Mouse (Mus musculus) left cerebral cortex, postnatal 10 days (tissue): ENCODE data around the gene Gm28051. TPM values are rescaled to one million over a fixed set of nuclear protein-coding genes. Genes with fewer than 3 reads are reported as not detected.

ENCODE experiments used
- DNase-seq, 2 experiments: peaks; one replicate each; pipeline ENCODE4 v3.0.0; 2021 to 2022; ENCODE audit warnings: low spot score in 2 of 2, mixed read lengths in 1 of 2; ENCODE audit errors: extremely low spot score in 1 of 2
- intact Hi-C: fragments of 180-260 bp; cut with DNase I; formaldehyde crosslinking; loops from one replicate; pipeline ENCODE4 v1.15.1; 2025
- microRNA-seq: library from miRNA; unstranded; fragments of <30 nt; microRNA quantifications from one replicate; pipeline ENCODE4 v1.2.0, GENCODE M21; 2022
- total RNA-seq, 2 experiments: library from RNA; stranded (reverse); gene quantifications; 2 replicates each; pipeline ENCODE4 v1.2.3; 2021

Gm28051 gene
- total RNA-seq, 2 experiments from 2014 or later: not detected

DNA sequence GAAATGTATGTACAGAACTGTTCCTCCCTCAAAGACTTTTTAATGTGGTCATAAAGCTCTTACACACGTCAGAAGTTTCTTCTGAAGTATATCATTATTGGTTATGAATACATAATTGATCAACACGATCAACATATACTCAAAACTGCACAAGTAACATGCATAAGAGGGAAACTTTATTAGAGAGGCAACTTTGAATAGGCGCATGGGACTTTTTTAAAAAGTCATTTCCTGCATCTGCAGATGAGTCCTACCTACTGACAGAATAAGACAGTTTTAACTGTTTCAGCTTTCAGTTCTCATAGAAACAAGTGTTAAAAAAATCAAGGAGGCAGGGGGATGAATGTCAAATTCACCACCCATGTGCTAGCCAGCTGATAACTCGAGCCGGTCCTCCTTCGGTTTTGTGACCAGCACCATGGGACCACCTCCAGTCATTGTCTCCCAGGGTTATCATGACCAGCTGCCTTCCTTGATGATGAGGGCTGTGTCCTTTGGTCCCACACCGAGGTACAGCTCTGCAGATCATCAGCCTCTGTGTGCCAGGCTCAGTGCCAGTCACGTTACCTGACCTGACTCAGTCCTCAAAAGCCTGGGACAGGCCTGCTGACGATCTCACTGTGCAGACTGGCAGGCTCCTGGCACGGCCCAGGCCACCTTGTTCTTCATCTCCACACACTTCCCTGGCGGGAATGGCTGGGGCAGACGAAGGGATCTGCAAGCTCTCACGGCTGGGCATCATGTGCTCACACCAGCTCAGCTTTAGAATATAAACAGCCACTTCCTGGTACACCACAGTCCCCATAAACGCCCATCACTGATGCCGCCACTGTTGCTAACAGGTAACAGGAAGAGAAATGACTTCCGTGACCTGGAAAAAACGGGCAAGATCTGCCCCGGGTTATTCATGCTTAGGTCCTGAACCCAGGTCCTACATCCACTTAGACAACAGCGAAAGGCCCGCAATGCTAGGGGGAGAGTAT, 84.4 kb downstream of the Gm28051 start:
- intact Hi-C loops: no loop called here

DNA sequence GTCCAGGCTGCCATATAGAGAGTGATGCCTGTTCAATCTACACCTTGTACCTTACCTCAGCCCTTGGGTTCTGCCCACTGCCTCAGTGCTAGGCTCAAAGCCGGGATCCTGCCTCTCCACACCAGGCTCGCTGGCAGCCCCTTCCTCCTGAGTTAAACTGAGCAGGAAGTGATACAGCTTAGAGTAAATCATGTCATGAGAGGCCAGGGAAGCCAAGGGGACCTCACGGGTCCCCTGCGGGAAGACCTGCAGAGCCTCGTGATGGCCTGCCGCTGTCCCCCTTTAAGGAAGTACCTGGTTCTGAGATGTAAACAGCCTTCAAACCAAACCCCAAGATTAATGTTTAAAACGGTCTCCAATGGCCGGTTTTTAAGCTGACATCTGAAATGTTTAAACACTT, 85.4 kb downstream of the Gm28051 start:
- intact Hi-C loops: no loop called here
- DNase-seq: no peak

More for the DNA sequence above, 84.4 kb downstream of the Gm28051 start:
- no peak for DNase-seq

- intact Hi-C loops: no loop called here
- no peak for DNase-seq
Observed at GRCm38 (mm10) chr12:102670848-102671247, 86.7 kb downstream of the Gm28051 start.

Small RNAs within 50 kb of the gene (microRNA-seq; reads per million reads assigned to microRNA genes)
- 3.2 reads per million, percentile 4 among the genes with 10 or more reads in this experiment for gene Mir1936

Other genes starting within 250 kb of the Gm28051 start
- 100 to 1,000 TPM; 187 to 195 TPM for gene Chga, start 202.8 kb downstream of the Gm28051 start, total RNA-seq
- 10 to 100 TPM; 90.5 to 90.8 TPM for gene Itpk1, start 52.8 kb downstream of the Gm28051 start, total RNA-seq
- gene Moap1, start 14.1 kb downstream of the Gm28051 start, total RNA-seq: 10 to 100 TPM; 37.5 to 41.0 TPM
- 1 to 10 TPM; 5.4 to 6.1 TPM for gene Tmem251, start 14.0 kb downstream of the Gm28051 start, total RNA-seq
- 10 to 100 TPM; 10.9 to 15.4 TPM for gene Gon7, start within 50 bp of the Gm28051 start, total RNA-seq
- gene Ubr7, start 202 bp upstream of the Gm28051 start, total RNA-seq: 10 to 100 TPM; 32.3 to 35.0 TPM
- 10 to 100 TPM; 22.9 to 23.0 TPM for gene Gm20604, start 907 bp upstream of the Gm28051 start, total RNA-seq
- 10 to 100 TPM; 17.7 to 19.6 TPM for gene Btbd7, start 120.7 kb upstream of the Gm28051 start, total RNA-seq
- not detected for gene Cox8c, start 141.6 kb upstream of the Gm28051 start, total RNA-seq
- 10 to 100 TPM; 37.3 to 38.9 TPM for gene Unc79, start 191.1 kb upstream of the Gm28051 start, total RNA-seq